Mouse (Mus musculus) urinary bladder, postnatal 4 days (tissue): ENCODE data around the gene Gja10.

Experiments used
- DNase-seq, 2 experiments: peaks; one replicate each; pipeline ENCODE4 v3.0.0; 2021 to 2022; ENCODE audit warnings: low spot score in 2 of 2

The Gja10 gene

DNA sequence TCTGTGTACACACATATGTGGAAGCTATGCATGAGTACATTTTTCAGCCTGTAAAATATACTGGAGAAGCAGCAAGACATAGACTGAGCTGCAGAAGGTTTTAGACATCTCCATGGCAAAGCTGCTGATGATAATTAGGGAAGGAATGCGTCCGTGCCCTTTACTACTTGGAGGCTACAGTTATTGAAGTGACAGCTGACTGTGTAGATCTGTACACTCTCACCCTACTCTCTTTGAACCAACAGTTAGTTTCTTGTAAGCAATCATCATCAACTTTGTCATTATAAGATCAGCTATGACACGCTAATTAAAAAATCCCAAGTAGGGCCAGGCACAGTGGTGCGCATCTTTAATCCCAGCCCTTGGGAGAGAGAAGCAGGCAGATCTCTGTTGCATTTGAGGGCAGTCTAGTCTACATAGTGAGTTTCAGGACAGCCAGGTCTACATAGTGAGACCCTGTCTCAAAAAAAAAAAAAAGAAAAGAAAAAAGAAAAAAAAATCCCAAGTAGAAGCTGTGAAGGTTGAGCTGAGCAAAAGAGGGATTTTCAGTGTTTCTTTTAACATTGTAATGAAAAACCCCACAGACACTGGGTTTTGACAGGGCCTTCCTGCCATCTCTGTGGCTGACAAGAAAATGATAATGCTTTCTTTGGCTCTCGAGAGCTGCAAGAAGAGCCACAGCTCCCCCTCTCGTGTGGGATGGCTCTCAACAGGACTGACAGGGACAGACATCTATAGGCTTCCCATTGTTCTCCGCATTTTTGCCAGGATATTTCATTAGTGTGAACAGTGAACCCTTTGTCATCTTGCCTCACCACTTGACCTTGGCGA is 41.6 kb downstream of the Gja10 start:
- DNase-seq: no peak

DNA sequence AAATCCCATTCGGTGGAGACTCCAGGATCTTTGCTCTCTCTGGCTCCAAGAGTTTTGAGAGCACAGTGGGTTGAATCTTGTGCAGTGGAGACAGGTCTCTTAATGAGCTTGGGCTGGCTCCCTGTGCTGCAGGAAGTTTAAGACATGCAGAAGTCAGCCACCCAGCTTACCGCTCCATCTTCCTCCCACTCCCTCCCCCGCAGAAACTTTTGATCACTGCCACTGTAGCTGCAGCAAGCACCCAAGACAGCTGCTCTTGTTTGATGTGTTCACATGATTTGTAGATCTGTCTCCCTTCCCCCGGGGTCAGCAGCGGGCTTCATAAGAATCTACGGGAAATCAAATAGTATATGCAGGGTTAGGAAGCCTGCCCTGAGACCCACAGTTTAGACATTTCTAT is 42.3 kb downstream of the Gja10 start:
- DNase-seq: no peak

- DNase-seq: no peak
These were observed 47.1 kb downstream of the Gja10 start for GRCm38 (mm10) chr4:32555506-32555905.

DNA sequence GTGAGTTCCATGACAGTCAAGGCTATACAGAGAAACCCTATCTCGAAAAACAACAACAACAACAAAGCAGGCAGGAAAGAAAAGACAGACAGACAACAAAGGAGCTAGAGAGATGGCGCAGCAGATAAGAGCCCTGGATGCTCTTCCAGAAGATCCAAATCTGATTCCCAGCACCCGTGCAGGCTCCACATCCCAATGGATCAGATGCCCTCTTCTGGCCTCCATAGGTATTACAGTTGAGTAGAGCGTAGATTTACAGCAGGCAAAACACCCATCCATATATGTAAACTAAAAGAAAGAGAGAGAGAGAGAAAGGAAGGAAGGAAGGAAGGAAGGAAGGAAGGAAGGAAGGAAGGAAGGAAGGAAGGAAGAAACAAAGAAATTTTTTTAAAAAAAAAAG is 51.2 kb downstream of the Gja10 start:
- no peak for DNase-seq

- DNase-seq: no peak
These were observed 53.4 kb downstream of the Gja10 start for GRCm38 (mm10) chr4:32549150-32549549.
